Mouse (Mus musculus): Measurements from ENCODE around the gene Ei24.
A peak's percentile ranks its signal among the peaks of the same experiment; 100 is the strongest.

- TF ChIP-seq CTCF (IDR thresholded peaks at IDR 0.05; ENCODE audit: control insufficient read depth, insufficient read depth, low read length) (no peak), POLR2A (IDR thresholded peaks at IDR 0.05; ENCODE audit: borderline replicate concordance, control insufficient read depth, low read depth, low read length) (peak; percentile 70; the same call in 1 of the 2 replicates)
Observed at GRCm38 (mm10) chr9:36767203-36768143, 29.7 kb downstream of the Ei24 start, which contains the start of gene Stt3a.
